Mouse (Mus musculus): ENCODE results near the gene Hjurp. TPM values are rescaled to one million over a fixed set of nuclear protein-coding genes. Genes with fewer than 3 reads are reported as not detected.

Hjurp gene
- polyA plus RNA-seq, 1 experiment from 2014 or later, result 225 TPM

DNA sequence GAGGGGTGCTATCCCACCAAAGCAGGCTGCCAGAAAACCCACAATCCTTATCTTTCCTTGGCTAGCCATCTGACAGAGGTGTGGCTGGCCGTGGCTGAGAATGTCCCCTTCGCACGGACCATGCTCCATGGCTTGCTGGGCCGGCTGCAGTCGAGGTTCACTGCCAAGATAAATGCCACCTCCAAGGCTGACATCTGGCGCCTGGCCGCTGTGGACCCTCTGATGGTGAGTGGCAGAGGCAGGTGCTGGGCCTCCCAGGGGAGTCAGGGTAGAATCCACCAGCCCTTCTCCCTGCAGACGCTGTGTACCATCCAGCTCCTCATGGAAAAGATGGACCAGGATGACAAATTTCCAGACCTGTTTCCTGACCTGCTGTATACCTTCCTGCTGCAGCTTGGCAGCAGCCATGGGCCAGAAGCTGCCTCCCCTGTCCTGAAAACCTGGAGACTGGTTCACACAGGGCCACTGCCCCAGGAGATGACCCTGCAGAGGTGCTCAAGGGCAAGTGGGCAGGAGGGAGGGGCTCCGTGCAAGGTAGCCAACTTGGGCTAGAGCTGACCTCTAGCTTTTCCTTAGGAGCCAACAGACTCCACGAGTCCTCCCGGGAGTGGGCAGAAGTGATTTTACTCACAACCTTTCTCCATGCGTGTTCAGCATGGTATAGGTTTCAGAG lies 22.5 kb downstream of the Hjurp start:
- Histone ChIP-seq H3K27me3 (ENCODE audit: insufficient read depth, low read length) (no peaks in the 10 kb centered on the region), H3K4me2 (no peak overlapping the region), H3K4me3 (ENCODE audit: low read depth, low read length) (no peak overlapping the region), H3K4me1 (ENCODE audit: insufficient read depth) (no peaks in the 10 kb centered on the region), H3K9ac (no peak overlapping the region), H3K9me3 (ENCODE audit: low read depth, low read length) (peaks cover 52% of the 10 kb centered on the region), H3K27ac (ENCODE audit: low read depth) (no peak overlapping the region), H3K36me3 (ENCODE audit: insufficient read depth) (peaks cover 4% of the 10 kb centered on the region)
- DNase-seq (no peak), ATAC-seq (ENCODE audit: insufficient read depth) (no peak)
- WGBS, result 82% methylated on average over 12 of the region's 12 CpGs
- TF ChIP-seq CTCF (IDR thresholded peaks at IDR 0.05; ENCODE audit: low read depth), result no peak

DNA sequence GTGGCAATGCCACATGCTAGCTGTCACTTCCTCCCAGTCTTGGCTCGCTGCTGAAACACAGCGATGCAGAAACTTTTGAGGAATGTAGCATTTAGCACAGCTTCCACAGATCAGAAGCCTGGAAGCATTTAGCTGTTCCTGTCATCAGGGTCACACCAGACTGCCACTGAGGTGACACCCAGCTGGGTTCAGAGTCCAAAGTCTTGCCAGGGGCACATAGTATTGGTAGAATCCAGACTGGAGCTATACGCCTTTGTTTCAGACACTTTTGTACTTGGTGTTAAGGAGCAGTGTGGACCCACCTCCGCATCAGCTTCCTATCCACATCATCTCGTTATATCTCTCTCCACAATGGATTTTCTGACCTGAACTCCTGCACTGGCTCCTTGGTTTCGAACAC lies 23.9 kb downstream of the Hjurp start:
- H3K9ac ChIP-seq, result no peak overlapping the region
- no peak for TF ChIP-seq CTCF (IDR thresholded peaks at IDR 0.05; ENCODE audit: low read depth)
- H3K4me2 ChIP-seq, result no peak overlapping the region
- no peak overlapping the region for H3K4me3 ChIP-seq (ENCODE audit: low read depth, low read length)
- H3K27me3 ChIP-seq (ENCODE audit: insufficient read depth, low read length), result no peaks in the 10 kb centered on the region
- DNase-seq, result peak; percentile 27
- peaks cover 66% of the 10 kb centered on the region for H3K9me3 ChIP-seq (ENCODE audit: low read depth, low read length)
- WGBS, result 68% methylated on average over 6 of the region's 6 CpGs
- ATAC-seq (ENCODE audit: insufficient read depth), result no peak
- H3K4me1 ChIP-seq (ENCODE audit: insufficient read depth), result no peaks in the 10 kb centered on the region
- no peak overlapping the region for H3K27ac ChIP-seq (ENCODE audit: low read depth)
- no peaks in the 10 kb centered on the region for H3K36me3 ChIP-seq (ENCODE audit: insufficient read depth)

- H3K9me3 ChIP-seq (ENCODE audit: low read depth, low read length), result peaks cover 69% of the 10 kb centered on the region
- H3K27me3 ChIP-seq (ENCODE audit: insufficient read depth, low read length), result no peaks in the 10 kb centered on the region
- no peak overlapping the region for H3K27ac ChIP-seq (ENCODE audit: low read depth)
- no peaks in the 10 kb centered on the region for H3K4me1 ChIP-seq (ENCODE audit: insufficient read depth)
- no peak overlapping the region for H3K4me3 ChIP-seq (ENCODE audit: low read depth, low read length)
- no peak overlapping the region for H3K4me2 ChIP-seq
- TF ChIP-seq CTCF (IDR thresholded peaks at IDR 0.05; ENCODE audit: low read depth), result no peak
- DNase-seq, result no peak
- no peak overlapping the region for H3K9ac ChIP-seq
- 72% methylated on average over 8 of the region's 8 CpGs for WGBS
- no peak for ATAC-seq (ENCODE audit: insufficient read depth)
- no peaks in the 10 kb centered on the region for H3K36me3 ChIP-seq (ENCODE audit: insufficient read depth)
Observed at GRCm38 (mm10) chr1:88253106-88253505, 24.3 kb downstream of the Hjurp start.

DNA sequence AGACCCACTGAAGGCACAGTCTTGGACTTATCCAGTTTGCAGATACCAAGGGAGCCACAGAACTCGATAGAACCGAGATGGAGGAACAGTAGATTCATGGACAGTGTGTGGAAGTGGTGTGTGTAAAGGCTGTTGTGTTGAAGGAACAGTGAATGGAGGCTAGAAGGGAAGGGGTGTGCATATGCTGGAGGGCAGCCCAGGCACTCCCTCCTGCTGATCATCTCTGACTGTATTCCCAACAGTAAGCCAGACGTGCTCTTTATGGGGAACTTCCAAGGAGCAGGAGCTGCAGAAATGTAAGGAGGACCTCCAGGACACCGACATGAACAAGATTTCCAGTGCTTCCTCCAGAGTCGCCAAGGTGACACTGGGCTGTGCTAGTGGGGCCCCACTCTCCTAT lies 27.4 kb downstream of the Hjurp start:
- Histone ChIP-seq H3K9ac (no peak overlapping the region), H3K9me3 (ENCODE audit: low read depth, low read length) (peaks cover 76% of the 10 kb centered on the region), H3K4me2 (no peak overlapping the region), H3K4me3 (ENCODE audit: low read depth, low read length) (no peak overlapping the region), H3K27ac (ENCODE audit: low read depth) (no peak overlapping the region), H3K4me1 (ENCODE audit: insufficient read depth) (no peaks in the 10 kb centered on the region), H3K36me3 (ENCODE audit: insufficient read depth) (no peaks in the 10 kb centered on the region), H3K27me3 (ENCODE audit: insufficient read depth, low read length) (no peaks in the 10 kb centered on the region)
- no peak for TF ChIP-seq CTCF (IDR thresholded peaks at IDR 0.05; ENCODE audit: low read depth)
- no peak for ATAC-seq (ENCODE audit: insufficient read depth)
- no peak for DNase-seq
- 76% methylated on average over 5 of the region's 5 CpGs for WGBS

DNA sequence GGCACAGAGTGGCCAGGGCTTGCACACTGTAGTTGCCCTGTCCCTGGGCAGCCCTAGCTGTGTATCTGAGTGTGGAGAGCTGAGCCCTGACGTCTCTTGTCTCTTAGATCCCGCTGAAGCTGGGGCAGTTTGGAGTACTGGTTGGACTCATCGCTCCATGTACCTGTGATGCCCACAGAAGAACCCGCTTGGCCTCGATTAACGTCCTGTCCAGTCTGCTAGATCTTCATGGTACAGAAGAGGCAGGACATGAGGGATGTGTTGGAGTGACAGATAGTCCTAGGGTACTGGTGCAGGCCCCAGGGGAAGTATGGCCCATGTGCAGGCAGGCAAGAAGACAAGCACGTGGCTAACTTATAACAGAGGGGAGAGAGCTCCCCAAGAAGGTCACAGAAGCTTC lies 27.8 kb downstream of the Hjurp start:
- Histone ChIP-seq H3K27ac (ENCODE audit: low read depth) (no peak overlapping the region), H3K4me1 (ENCODE audit: insufficient read depth) (no peaks in the 10 kb centered on the region), H3K9ac (no peak overlapping the region), H3K9me3 (ENCODE audit: low read depth, low read length) (peaks cover 76% of the 10 kb centered on the region), H3K36me3 (ENCODE audit: insufficient read depth) (no peaks in the 10 kb centered on the region), H3K4me2 (no peak overlapping the region), H3K27me3 (ENCODE audit: insufficient read depth, low read length) (no peaks in the 10 kb centered on the region), H3K4me3 (ENCODE audit: low read depth, low read length) (no peak overlapping the region)
- no peak for DNase-seq
- no peak for ATAC-seq (ENCODE audit: insufficient read depth)
- 73% methylated on average over 7 of the region's 7 CpGs for WGBS
- no peak for TF ChIP-seq CTCF (IDR thresholded peaks at IDR 0.05; ENCODE audit: low read depth)

GRCm38 (mm10) chr1:88248658-88249057 lies 28.8 kb downstream of the Hjurp start:
- Histone ChIP-seq H3K27ac (ENCODE audit: low read depth) (no peak overlapping the region), H3K4me3 (ENCODE audit: low read depth, low read length) (no peak overlapping the region), H3K9me3 (ENCODE audit: low read depth, low read length) (peaks cover 82% of the 10 kb centered on the region), H3K9ac (no peak overlapping the region), H3K4me2 (no peak overlapping the region), H3K36me3 (ENCODE audit: insufficient read depth) (no peaks in the 10 kb centered on the region), H3K27me3 (ENCODE audit: insufficient read depth, low read length) (no peaks in the 10 kb centered on the region), H3K4me1 (ENCODE audit: insufficient read depth) (no peaks in the 10 kb centered on the region)
- no peak for DNase-seq
- no peak for ATAC-seq (ENCODE audit: insufficient read depth)
- no peak for TF ChIP-seq CTCF (IDR thresholded peaks at IDR 0.05; ENCODE audit: low read depth)
- 64% methylated on average over 4 of the region's 4 CpGs for WGBS

GRCm38 (mm10) chr1:88247660-88248059 lies 29.8 kb downstream of the Hjurp start:
- ATAC-seq (ENCODE audit: insufficient read depth), result no peak
- H3K9me3 ChIP-seq (ENCODE audit: low read depth, low read length), result peaks cover 89% of the 10 kb centered on the region
- 42% methylated on average over 2 of the region's 2 CpGs for WGBS

More at GRCm38 (mm10) chr1:88247660-88248059, 29.8 kb downstream of the Hjurp start:
- H3K4me2 ChIP-seq, result no peak overlapping the region
- no peak overlapping the region for H3K27ac ChIP-seq (ENCODE audit: low read depth)
- H3K9ac ChIP-seq, result no peak overlapping the region
- no peak for DNase-seq
- no peaks in the 10 kb centered on the region for H3K4me1 ChIP-seq (ENCODE audit: insufficient read depth)
- H3K4me3 ChIP-seq (ENCODE audit: low read depth, low read length), result no peak overlapping the region
- H3K27me3 ChIP-seq (ENCODE audit: insufficient read depth, low read length), result no peaks in the 10 kb centered on the region
- no peak for TF ChIP-seq CTCF (IDR thresholded peaks at IDR 0.05; ENCODE audit: low read depth)
- H3K36me3 ChIP-seq (ENCODE audit: insufficient read depth), result no peaks in the 10 kb centered on the region

Measured in lung, embryonic 14.5 days (tissue).